8 mouse cellular contexts compared by ENCODE assay signal in genomic region chr5:137759971-137760412, GRCm38 (mm10). TPM values are rescaled to one million over a fixed set of nuclear protein-coding genes. Genes with fewer than 3 reads are reported as not detected.
DNase-seq lines count a peak whose midpoint lies in the region; ATAC-seq and TF ChIP-seq lines count a peak whose summit lies in the region.

No protein-coding gene starts in this region.

- peak; percentile 87 for DNase-seq in CD4-positive helper T cell, adult 2 months (ENCODE audit: low read depth, low spot score)
- DNase-seq in liver, embryonic 11.5 days (ENCODE audit: low spot score): peak; percentile 74
- DNase-seq in natural killer cell, adult 2 months (ENCODE audit: low spot score in 2 of 2): peak; percentile 67 to 81

- H3K4me1 ChIP-seq in bone marrow macrophage, adult 2 months (ENCODE audit: control insufficient read depth, insufficient read depth, low read length): peaks cover 8% of the 10 kb centered on the region
- peaks cover 36% of the 10 kb centered on the region for H3K4me1 ChIP-seq in heart, embryonic 12.5 days (replicated peaks)
- peaks cover 3% of the 10 kb centered on the region; the same call in 1 of the 2 replicates for H3K4me1 ChIP-seq in kidney, embryonic 16.5 days (ENCODE audit: insufficient read depth, low read length)
- H3K4me1 ChIP-seq in liver, embryonic 11.5 days (replicated peaks; ENCODE audit: control insufficient read depth, insufficient read depth, low read length): no peaks in the 10 kb centered on the region; the same call in 1 of the 2 replicates
- H3K4me1 ChIP-seq in stomach, embryonic 15.5 days: peaks cover 11% of the 10 kb centered on the region; the same call in 1 of the 2 replicates

- peak; percentile 50 for TF ChIP-seq CTCF in bone marrow macrophage, adult 2 months (IDR thresholded peaks at IDR 0.05; ENCODE audit: low read depth, low read length)

- H3K27me3 ChIP-seq in heart, embryonic 12.5 days (replicated peaks): no peaks in the 10 kb centered on the region
- no peaks in the 10 kb centered on the region for H3K27me3 ChIP-seq in kidney, embryonic 16.5 days (ENCODE audit: insufficient read depth, low read length)
- no peaks in the 10 kb centered on the region for H3K27me3 ChIP-seq in liver, embryonic 11.5 days (replicated peaks; ENCODE audit: control insufficient read depth, insufficient read depth, low read length)
- no peaks in the 10 kb centered on the region for H3K27me3 ChIP-seq in stomach, embryonic 15.5 days (replicated peaks)

- peaks cover 55% of the 10 kb centered on the region for H3K36me3 ChIP-seq in heart, embryonic 12.5 days
- peaks cover 30% of the 10 kb centered on the region for H3K36me3 ChIP-seq in kidney, embryonic 16.5 days (ENCODE audit: insufficient read depth, low read length)
- H3K36me3 ChIP-seq in liver, embryonic 11.5 days (ENCODE audit: control insufficient read depth, insufficient read depth, low read length): peaks cover 13% of the 10 kb centered on the region
- H3K36me3 ChIP-seq in stomach, embryonic 15.5 days: peaks cover 35% of the 10 kb centered on the region

- no peak overlapping the region for H3K4me2 ChIP-seq in heart, embryonic 12.5 days
- H3K4me2 ChIP-seq in kidney, embryonic 16.5 days (replicated peaks; ENCODE audit: low read depth, low read length): no peak overlapping the region
- H3K4me2 ChIP-seq in liver, embryonic 11.5 days: no peak overlapping the region
- no peak overlapping the region for H3K4me2 ChIP-seq in stomach, embryonic 15.5 days

- no peaks in the 10 kb centered on the region for H3K9me3 ChIP-seq in heart, embryonic 12.5 days (replicated peaks)
- no peaks in the 10 kb centered on the region for H3K9me3 ChIP-seq in kidney, embryonic 16.5 days (ENCODE audit: low read length)
- H3K9me3 ChIP-seq in liver, embryonic 11.5 days (ENCODE audit: control insufficient read depth, low read length): no peaks in the 10 kb centered on the region
- no peaks in the 10 kb centered on the region for H3K9me3 ChIP-seq in stomach, embryonic 15.5 days

- no peak overlapping the region for H3K27ac ChIP-seq in bone marrow macrophage, adult 2 months (ENCODE audit: insufficient read depth, low read depth, low read length)
- no peak overlapping the region for H3K27ac ChIP-seq in heart, embryonic 12.5 days (ENCODE audit: poor library complexity, severe bottlenecking)
- no peak overlapping the region for H3K27ac ChIP-seq in kidney, embryonic 16.5 days (ENCODE audit: low read length)
- no peak overlapping the region for H3K27ac ChIP-seq in liver, embryonic 11.5 days (ENCODE audit: low read depth, low read length)
- H3K27ac ChIP-seq in stomach, embryonic 15.5 days: peak overlapping the region; percentile 26; the same call in 1 of the 2 replicates

- no peak overlapping the region for H3K4me3 ChIP-seq in bone marrow macrophage, adult 2 months (ENCODE audit: insufficient read depth, low read length)
- no peak overlapping the region for H3K4me3 ChIP-seq in heart, embryonic 12.5 days
- H3K4me3 ChIP-seq in kidney, embryonic 16.5 days (ENCODE audit: low read length): no peak overlapping the region
- H3K4me3 ChIP-seq in liver, embryonic 11.5 days (ENCODE audit: low read depth, low read length): no peak overlapping the region
- no peak overlapping the region for H3K4me3 ChIP-seq in stomach, embryonic 15.5 days (replicated peaks)

- peak; percentile 87 for ATAC-seq in erythroid progenitor cell, adult 5-6 weeks (replicated peaks; ENCODE audit: low FRiP score, poor library complexity, severe bottlenecking)
- peak; percentile 34; the same call in 1 of the 2 replicates for ATAC-seq in heart, embryonic 12.5 days (ENCODE audit: insufficient number of reproducible peaks, low FRiP score)
- ATAC-seq in kidney, embryonic 16.5 days (ENCODE audit: low FRiP score, low TSS enrichment): peak; percentile 42; the same call in 1 of the 2 replicates
- ATAC-seq in liver, embryonic 11.5 days (replicated peaks; ENCODE audit: low FRiP score): peak; percentile 71
- peak; percentile 74; the same call in 1 of the 2 replicates for ATAC-seq in stomach, embryonic 15.5 days (ENCODE audit: insufficient read depth, low FRiP score, low read depth)

- H3K9ac ChIP-seq in heart, embryonic 12.5 days: no peak overlapping the region
- no peak overlapping the region for H3K9ac ChIP-seq in kidney, embryonic 16.5 days (replicated peaks; ENCODE audit: low read length)
- no peak overlapping the region for H3K9ac ChIP-seq in liver, embryonic 11.5 days (ENCODE audit: low read depth, low read length)
- no peak overlapping the region for H3K9ac ChIP-seq in stomach, embryonic 15.5 days

- no peak for TF ChIP-seq POLR2A in bone marrow macrophage, adult 2 months (IDR thresholded peaks at IDR 0.05; ENCODE audit: borderline replicate concordance, low read depth, low read length)

- WGBS in heart, embryonic 12.5 days: 36% methylated on average over 4 of the region's 4 CpGs
- WGBS in kidney, embryonic 16.5 days: 45% methylated on average over 4 of the region's 4 CpGs
- 43% methylated on average over 4 of the region's 4 CpGs for WGBS in liver, embryonic 11.5 days
- 37% methylated on average over 4 of the region's 4 CpGs for WGBS in stomach, embryonic 15.5 days

RNA-seq across cellular contexts. Expression of gene Tsc22d4, which starts 14.5 kb away (rescaled TPM):
- polyA plus RNA-seq in bone marrow macrophage, adult 2 months (2012; ENCODE audit: insufficient read depth, insufficient read length, missing spikeins): 179 and 198 TPM in 2 replicates
- total RNA-seq in erythroid progenitor cell, adult 5-6 weeks (2015; ENCODE audit: low replicate concordance): 31.0 and 47.9 TPM in 2 replicates
- total RNA-seq in erythroid progenitor cell, adult 5-6 weeks (2017; ENCODE audit: low replicate concordance): 88.1 and 103 TPM in 2 replicates
- polyA plus RNA-seq in heart, embryonic 12.5 days (2016; fragmentation: Nextera tagmentation; extraction: Ambion mirVana): 144 and 154 TPM in 2 replicates
- 126 and 129 TPM in 2 replicates for polyA plus RNA-seq in kidney, embryonic 16.5 days (2015; fragmentation: Nextera tagmentation; extraction: Ambion mirVana)
- polyA plus RNA-seq in liver, embryonic 11.5 days (2014; fragmentation: Nextera tagmentation; extraction: Ambion mirVana): 129 and 134 TPM in 2 replicates
- polyA plus RNA-seq in stomach, embryonic 15.5 days (2015; fragmentation: Nextera tagmentation; extraction: Ambion mirVana): 130 and 138 TPM in 2 replicates

RNA-seq across cellular contexts. Expression of gene Nyap1, which starts 18.6 kb away (rescaled TPM):
- 1.5 and 1.9 TPM in 2 replicates for polyA plus RNA-seq in bone marrow macrophage, adult 2 months (2012; ENCODE audit: insufficient read depth, insufficient read length, missing spikeins)
- total RNA-seq in erythroid progenitor cell, adult 5-6 weeks (2015; ENCODE audit: low replicate concordance): 2.5 TPM in 1 of 2 replicates, not detected in the other
- 1.4 and 4.9 TPM in 2 replicates for total RNA-seq in erythroid progenitor cell, adult 5-6 weeks (2017; ENCODE audit: low replicate concordance)
- 1.2 and 1.7 TPM in 2 replicates for polyA plus RNA-seq in heart, embryonic 12.5 days (2016; fragmentation: Nextera tagmentation; extraction: Ambion mirVana)
- polyA plus RNA-seq in kidney, embryonic 16.5 days (2015; fragmentation: Nextera tagmentation; extraction: Ambion mirVana): 2.1 and 2.2 TPM in 2 replicates
- polyA plus RNA-seq in liver, embryonic 11.5 days (2014; fragmentation: Nextera tagmentation; extraction: Ambion mirVana): 0.39 and 0.43 TPM in 2 replicates
- 2.7 and 2.9 TPM in 2 replicates for polyA plus RNA-seq in stomach, embryonic 15.5 days (2015; fragmentation: Nextera tagmentation; extraction: Ambion mirVana)

RNA-seq across cellular contexts. Expression of gene Ppp1r35, which starts 18.7 kb away (rescaled TPM):
- polyA plus RNA-seq in bone marrow macrophage, adult 2 months (2012; ENCODE audit: insufficient read depth, insufficient read length, missing spikeins): 28.3 and 36.2 TPM in 2 replicates
- total RNA-seq in erythroid progenitor cell, adult 5-6 weeks (2015; ENCODE audit: low replicate concordance): 43.6 and 45.8 TPM in 2 replicates
- 28.0 and 51.0 TPM in 2 replicates for total RNA-seq in erythroid progenitor cell, adult 5-6 weeks (2017; ENCODE audit: low replicate concordance)
- polyA plus RNA-seq in heart, embryonic 12.5 days (2016; fragmentation: Nextera tagmentation; extraction: Ambion mirVana): 28.0 and 31.8 TPM in 2 replicates
- polyA plus RNA-seq in kidney, embryonic 16.5 days (2015; fragmentation: Nextera tagmentation; extraction: Ambion mirVana): 26.0 and 32.1 TPM in 2 replicates
- polyA plus RNA-seq in liver, embryonic 11.5 days (2014; fragmentation: Nextera tagmentation; extraction: Ambion mirVana): 49.4 and 55.0 TPM in 2 replicates
- polyA plus RNA-seq in stomach, embryonic 15.5 days (2015; fragmentation: Nextera tagmentation; extraction: Ambion mirVana): 22.5 and 26.2 TPM in 2 replicates

RNA-seq across cellular contexts. Expression of gene Mepce, which starts 27.5 kb away (rescaled TPM):
- polyA plus RNA-seq in bone marrow macrophage, adult 2 months (2012; ENCODE audit: insufficient read depth, insufficient read length, missing spikeins): 31.3 and 35.4 TPM in 2 replicates
- total RNA-seq in erythroid progenitor cell, adult 5-6 weeks (2015; ENCODE audit: low replicate concordance): 45.4 and 50.7 TPM in 2 replicates
- total RNA-seq in erythroid progenitor cell, adult 5-6 weeks (2017; ENCODE audit: low replicate concordance): 8.9 and 22.3 TPM in 2 replicates
- polyA plus RNA-seq in heart, embryonic 12.5 days (2016; fragmentation: Nextera tagmentation; extraction: Ambion mirVana): 8.8 and 11.0 TPM in 2 replicates
- 11.0 and 11.2 TPM in 2 replicates for polyA plus RNA-seq in kidney, embryonic 16.5 days (2015; fragmentation: Nextera tagmentation; extraction: Ambion mirVana)
- polyA plus RNA-seq in liver, embryonic 11.5 days (2014; fragmentation: Nextera tagmentation; extraction: Ambion mirVana): 9.3 and 11.1 TPM in 2 replicates
- 7.5 and 10.4 TPM in 2 replicates for polyA plus RNA-seq in stomach, embryonic 15.5 days (2015; fragmentation: Nextera tagmentation; extraction: Ambion mirVana)

RNA-seq across cellular contexts. Expression of gene Zcwpw1, which starts 27.6 kb away (rescaled TPM):
- polyA plus RNA-seq in bone marrow macrophage, adult 2 months (2012; ENCODE audit: insufficient read depth, insufficient read length, missing spikeins): 6.1 TPM in 2 replicates
- total RNA-seq in erythroid progenitor cell, adult 5-6 weeks (2015; ENCODE audit: low replicate concordance): 9.7 and 15.5 TPM in 2 replicates
- total RNA-seq in erythroid progenitor cell, adult 5-6 weeks (2017; ENCODE audit: low replicate concordance): 18.1 and 35.3 TPM in 2 replicates
- 10.9 and 11.4 TPM in 2 replicates for polyA plus RNA-seq in heart, embryonic 12.5 days (2016; fragmentation: Nextera tagmentation; extraction: Ambion mirVana)
- polyA plus RNA-seq in kidney, embryonic 16.5 days (2015; fragmentation: Nextera tagmentation; extraction: Ambion mirVana): 24.8 and 31.8 TPM in 2 replicates
- 10.2 and 13.1 TPM in 2 replicates for polyA plus RNA-seq in liver, embryonic 11.5 days (2014; fragmentation: Nextera tagmentation; extraction: Ambion mirVana)
- polyA plus RNA-seq in stomach, embryonic 15.5 days (2015; fragmentation: Nextera tagmentation; extraction: Ambion mirVana): 18.3 and 20.5 TPM in 2 replicates

Comparison
In these comparisons a context has a peak if more than half of its experiments do, and no peak if none do; other contexts are left out.
1. ATAC-seq: peak in every context shown above with its lines; median percentile 87 in erythroid progenitor cell, adult 5-6 weeks; 74 in stomach, embryonic 15.5 days; 71 in liver, embryonic 11.5 days; 42 in kidney, embryonic 16.5 days; 34 in heart, embryonic 12.5 days.